Mouse (Mus musculus) layer of hippocampus, adult 11-12 months (tissue): Measurements from ENCODE around the gene Rtn4rl1.

Experiments
- DNase-seq: peaks from one replicate; pipeline ENCODE4 v3.0.0; 2022; ENCODE audit warnings: low spot score

Gene Rtn4rl1

GRCm38 (mm10) chr11:75184986-75185385 is 8.6 kb upstream of the Rtn4rl1 start:
- no peak for DNase-seq

- no peak for DNase-seq
These were observed 3.7 kb upstream of the Rtn4rl1 start for GRCm38 (mm10) chr11:75189713-75190370.

GRCm38 (mm10) chr11:75190371-75190724 is 3.2 kb upstream of the Rtn4rl1 start:
- peak; percentile 81 for DNase-seq

DNA sequence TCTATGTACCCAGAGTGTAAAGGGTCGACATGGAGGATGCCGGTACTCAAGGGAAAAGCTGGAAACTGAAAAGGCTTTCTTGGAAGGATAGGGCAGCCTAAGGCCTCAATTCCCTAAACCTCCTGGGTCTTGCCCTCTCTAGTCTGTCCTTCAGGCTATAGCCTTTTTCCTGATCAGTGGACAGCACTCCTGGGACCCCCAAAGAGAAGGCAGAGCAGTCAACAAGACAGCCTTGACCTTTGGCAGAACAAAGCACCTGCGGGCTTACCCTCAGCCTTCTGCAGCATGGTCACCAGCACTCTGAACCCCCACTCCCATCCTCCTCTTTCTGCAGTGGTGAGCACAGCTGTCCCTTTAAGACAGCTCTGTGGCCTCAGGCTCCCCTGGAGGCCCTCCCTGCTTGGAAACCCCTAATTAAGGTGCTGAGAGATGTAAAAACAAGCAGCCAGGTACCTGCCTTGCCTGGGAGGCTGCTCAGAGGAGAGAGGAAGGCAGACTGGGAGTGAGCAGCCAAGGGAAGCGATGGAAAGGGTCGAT is 2.6 kb upstream of the Rtn4rl1 start, which contains the start of gene Dph1:
Gene Dph1, minus strand, starts transcription at position 337 of the 537 bp plus-strand sequence.
- no peak for DNase-seq

- DNase-seq, result no peak
These were observed 1.7 kb upstream of the Rtn4rl1 start for GRCm38 (mm10) chr11:75191841-75192240.

- peak; percentile 78 for DNase-seq
These were observed 1.0 kb upstream of the Rtn4rl1 start for GRCm38 (mm10) chr11:75192336-75193214.

DNA sequence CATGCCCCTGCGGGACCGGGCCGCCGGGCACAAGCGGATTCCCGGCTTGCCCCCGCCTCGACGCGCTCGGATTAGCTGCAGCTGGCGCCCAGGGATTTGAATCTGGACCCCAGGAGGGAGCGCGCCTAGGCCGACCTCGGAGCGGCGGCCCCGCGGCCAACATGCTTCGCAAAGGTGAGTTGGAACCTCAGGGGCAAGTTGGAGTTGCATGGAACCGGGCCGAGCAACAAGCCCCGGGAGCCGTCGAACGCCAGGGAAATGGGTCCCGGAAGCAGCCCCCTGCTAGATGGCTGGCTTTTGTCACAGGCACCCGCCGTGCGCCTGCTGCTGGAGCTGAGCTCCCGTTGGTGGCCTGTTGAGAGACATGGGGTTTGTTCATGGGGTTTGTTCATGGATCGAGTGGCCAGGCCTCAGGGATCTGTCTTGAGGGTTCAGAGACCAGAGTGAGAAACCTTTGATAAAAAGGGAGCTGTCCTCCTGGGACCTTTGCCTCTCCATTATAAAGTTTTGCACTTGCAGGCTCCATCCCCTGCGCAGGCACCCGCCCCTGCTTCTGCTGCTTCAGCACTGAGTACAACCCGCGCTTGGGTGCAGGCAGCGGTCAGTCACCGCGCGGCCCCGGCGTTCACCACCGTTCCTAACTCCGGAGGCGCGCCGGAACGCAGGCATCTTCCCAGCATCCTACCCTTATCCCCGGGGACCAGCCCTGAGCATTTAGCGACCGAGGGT is 702 bp downstream of the Rtn4rl1 start:
- no peak for DNase-seq

DNA sequence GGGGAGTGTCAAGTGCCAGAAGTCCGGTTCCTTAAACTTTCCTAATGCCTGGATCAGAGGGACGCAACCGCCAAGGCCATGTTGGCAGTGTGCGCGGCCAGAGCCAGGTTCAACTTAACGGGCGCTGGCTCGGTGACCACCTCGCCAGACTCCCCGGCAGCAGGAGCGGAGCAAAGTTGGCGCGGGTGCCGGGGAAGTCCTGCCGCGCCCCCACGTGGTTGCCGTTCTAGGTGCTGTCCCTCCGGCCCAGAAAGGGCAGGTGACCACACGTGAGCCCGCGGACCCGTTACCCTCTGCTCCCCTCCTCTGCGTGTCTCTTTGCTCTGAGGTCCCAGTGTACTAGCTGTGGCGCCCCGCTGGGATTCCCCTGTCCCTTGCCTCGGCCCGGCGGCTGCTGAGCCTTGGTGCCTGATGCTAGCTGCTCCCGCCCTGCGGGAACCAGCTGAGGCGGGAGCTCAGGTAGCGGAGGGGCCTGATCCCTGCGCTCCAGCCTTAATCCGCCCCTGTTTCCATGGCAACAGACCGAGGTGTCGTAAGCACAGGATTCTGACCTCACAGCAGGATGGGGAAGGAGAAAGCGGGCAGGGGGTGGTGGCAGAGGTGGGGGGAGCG is 1.4 kb downstream of the Rtn4rl1 start:
- DNase-seq, result no peak

DNA sequence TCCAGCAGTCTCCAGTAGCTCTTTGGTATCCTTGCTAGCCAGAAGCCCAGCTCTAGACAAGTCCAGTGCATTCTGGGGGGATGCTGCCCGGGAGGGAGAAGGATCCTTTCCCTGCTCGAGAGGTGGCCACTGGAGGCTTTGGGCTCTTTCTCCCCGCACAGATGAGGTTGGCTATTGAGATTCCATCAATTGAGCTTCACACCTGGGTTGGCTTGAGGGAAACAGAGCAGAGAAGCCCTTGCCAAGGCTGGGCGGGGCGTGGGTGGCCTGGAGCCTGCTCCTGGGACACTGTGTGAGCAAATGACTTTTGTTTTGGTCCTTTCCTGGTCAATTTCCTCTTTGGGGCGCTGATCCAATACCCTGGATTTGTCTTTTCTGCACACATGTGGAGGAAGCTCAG is 2.5 kb downstream of the Rtn4rl1 start:
- no peak for DNase-seq

DNA sequence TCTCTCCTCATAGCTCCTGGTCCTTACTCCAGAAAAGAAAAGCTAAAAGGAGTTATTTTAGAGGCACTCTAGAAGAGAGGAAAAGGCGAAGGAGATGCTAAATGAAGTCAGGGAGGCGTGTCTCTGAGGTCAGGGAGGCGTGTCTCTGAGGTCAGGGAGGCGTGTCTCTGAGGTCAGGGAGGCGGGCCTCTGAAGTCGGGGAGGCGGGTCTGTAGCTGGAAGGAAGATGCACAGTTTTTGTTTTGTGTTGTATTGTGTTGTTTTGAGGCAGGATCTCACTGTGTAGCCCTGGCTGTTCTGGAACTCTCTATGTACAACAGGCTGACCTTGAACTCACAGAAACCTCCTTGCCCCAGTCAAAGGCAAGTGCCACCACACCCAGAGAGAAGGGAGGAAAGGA is 4.4 kb downstream of the Rtn4rl1 start:
- no peak for DNase-seq

- no peak for DNase-seq
These were observed 5.2 kb downstream of the Rtn4rl1 start for GRCm38 (mm10) chr11:75198792-75199191.

DNA sequence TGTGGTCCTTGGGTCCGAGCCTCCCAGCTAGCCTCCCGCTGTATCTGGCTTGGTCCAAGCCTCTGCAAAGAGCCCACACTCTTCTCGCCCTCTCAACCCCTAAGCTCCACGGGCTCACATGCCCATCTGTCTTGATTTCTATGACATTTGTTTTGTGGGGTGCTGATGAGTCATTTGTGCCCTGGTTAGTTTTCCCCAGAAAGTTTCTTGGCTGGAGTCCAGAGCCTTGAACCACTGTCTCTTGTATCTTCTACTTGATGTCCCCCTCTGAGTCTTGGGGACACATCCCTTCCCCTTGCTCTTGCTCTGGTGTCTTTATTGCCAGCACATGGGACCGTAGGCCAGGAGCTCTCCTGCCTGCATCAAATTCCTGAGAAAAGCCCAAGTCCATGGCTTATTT is 6.4 kb downstream of the Rtn4rl1 start:
- DNase-seq, result no peak

DNA sequence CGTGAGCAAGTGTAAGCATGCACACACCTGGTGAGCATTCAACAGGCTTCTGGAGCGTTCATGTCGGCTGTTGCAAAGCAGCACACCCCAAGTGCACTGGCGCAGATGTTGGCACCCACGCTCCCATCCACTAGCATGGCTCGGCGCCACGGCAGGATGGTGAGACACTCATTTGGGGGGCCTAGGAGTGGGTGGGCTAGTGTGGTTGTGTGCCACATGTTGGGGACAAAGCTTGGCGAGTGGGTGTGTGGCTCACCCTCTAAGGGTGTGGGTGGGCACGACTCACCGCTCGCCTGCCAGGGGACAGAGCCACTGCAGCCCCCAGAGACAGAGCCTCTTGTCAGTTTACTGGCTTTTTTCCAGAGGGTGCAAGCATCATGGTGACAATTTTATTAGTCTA is 7.4 kb downstream of the Rtn4rl1 start:
- DNase-seq, result peak; percentile 69

GRCm38 (mm10) chr11:75201721-75202120 is 8.1 kb downstream of the Rtn4rl1 start:
- DNase-seq, result no peak

DNA sequence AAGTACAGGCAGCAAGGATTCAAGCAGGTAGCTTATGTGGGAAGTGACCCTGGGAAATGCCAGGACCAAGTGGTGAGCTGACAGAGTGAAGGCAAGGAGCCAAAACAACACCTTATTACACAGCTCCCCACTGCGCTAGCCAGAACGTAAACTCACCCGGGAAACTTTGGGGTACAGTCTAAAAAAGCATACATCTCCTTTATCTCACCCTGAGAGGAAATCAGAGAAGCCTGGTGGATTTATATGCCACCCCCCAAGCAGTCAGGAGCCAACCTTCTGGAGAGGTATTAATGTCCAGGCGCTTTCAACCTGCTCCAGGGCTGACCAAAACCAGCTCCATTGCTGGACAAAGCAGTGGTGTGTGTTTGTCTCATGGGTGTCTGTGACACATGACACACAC is 10.3 kb downstream of the Rtn4rl1 start:
- DNase-seq, result no peak

- no peak for DNase-seq
These were observed 10.9 kb downstream of the Rtn4rl1 start for GRCm38 (mm10) chr11:75204472-75204871.

GRCm38 (mm10) chr11:75206347-75206746 is 12.8 kb downstream of the Rtn4rl1 start:
- DNase-seq, result no peak

DNA sequence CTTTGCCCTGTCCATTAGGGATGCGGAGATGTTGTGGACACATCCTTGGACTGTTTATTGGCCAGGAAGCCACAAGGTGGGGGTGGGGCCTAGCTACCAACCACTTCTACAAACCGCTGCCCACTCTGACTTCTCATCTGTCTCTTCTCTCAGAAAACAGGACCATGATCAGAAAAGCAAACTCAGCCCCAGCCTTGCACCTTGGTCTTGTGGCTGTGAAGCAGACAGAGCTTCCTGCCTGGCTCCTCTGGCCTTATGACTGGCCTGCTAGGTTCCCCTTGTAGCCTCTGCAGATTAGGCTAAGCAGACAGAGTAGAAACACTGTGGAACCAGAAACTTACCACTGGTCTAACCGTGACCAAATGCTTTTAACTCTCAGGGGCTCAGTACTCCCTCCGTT is 15.8 kb downstream of the Rtn4rl1 start:
- peak; percentile 47 for DNase-seq

DNA sequence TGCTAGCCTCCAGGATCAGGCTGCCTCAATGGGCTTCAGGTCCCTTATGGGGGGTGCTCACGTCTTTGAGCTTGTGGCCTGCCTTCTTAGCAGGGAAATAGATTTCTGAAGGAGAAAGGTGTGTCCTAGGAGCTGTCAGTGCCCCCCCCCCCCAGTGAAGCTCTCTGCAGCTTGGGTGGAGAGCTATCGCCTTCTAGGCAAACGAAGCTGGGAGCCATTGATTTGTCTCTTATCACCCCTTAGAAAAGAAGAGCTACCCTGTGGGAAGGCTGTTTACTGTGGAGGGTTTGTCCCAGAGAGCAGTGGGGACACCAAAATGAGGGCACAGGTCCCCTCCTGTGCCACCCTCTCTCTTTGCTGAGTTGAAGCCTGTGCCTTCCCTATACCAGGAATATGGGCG is 16.5 kb downstream of the Rtn4rl1 start:
- DNase-seq, result no peak

DNA sequence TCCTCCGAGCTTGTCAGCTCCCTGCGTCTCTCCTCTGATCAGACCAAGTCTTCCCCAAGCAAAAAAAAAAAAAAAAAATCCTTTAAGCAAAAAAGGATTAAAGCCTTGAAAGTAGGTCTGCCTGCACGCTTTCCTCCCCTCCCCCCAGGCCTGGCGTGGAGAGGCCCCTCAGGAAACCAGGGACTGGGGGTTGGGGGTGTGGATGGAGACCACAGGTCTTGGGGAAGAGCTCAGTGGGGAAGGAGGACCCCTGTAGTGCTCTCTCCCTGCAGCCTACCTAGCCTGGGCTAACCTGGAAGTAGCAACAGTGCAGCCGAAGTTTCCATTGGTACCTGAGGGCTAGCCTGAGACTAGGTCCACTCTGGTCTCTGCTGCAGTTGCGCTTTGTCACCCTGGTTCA is 17.2 kb downstream of the Rtn4rl1 start:
- DNase-seq, result no peak

- DNase-seq, result peak; percentile 44
These were observed 18.6 kb downstream of the Rtn4rl1 start for GRCm38 (mm10) chr11:75212031-75212667.

DNA sequence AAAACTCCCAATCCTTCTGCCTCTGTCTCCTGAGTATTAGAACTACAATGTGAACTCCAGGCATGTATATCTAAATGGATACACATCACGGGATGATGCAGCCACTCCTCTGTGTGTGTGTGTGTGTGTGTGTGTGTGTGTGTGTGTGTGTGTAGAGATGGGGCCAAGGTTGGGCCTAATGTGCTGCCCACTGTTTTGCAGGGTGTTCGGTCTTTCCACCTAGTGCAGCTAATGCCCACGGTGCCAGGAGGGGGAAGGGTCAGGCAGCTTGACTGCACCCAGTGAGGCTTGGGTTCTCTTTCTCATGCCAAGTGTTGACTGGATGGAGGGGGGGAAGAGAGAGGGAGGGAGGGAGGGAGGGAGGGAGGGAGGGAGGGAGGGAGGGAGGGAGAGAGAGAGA is 19.3 kb downstream of the Rtn4rl1 start:
- DNase-seq, result no peak
